Mouse (Mus musculus) midbrain, embryonic 12.5 days (tissue): ENCODE results near the gene C77080. TPM values are rescaled to one million over a fixed set of nuclear protein-coding genes. Genes with fewer than 3 reads are reported as not detected.

Experiments
- ATAC-seq: fragments of 200-750 bp; cut with Nextera tagmentation; 2 replicates; pipeline ENCODE4 v1.8.0; 2017; ENCODE audit warnings: low read depth, moderate TSS enrichment, moderate library complexity; ENCODE audit not compliant: low FRiP score
- H3K27ac ChIP-seq: fragments of 300-500 bp; sonication (generic); replicated peaks from 2 replicates; pipeline ENCODE4 v1.5.1; 2016; ENCODE audit warnings: mild to moderate bottlenecking
- H3K27me3 ChIP-seq: fragments of 300-500 bp; sonication (generic); 2 replicates; pipeline ENCODE4 v1.6.1; 2016; ENCODE audit warnings: mild to moderate bottlenecking
- H3K36me3 ChIP-seq: fragments of 300-500 bp; sonication (generic); 2 replicates; pipeline ENCODE4 v1.6.1; 2016
- H3K4me1 ChIP-seq: fragments of 300-500 bp; sonication (generic); 2 replicates; pipeline ENCODE4 v1.6.1; 2016
- H3K4me2 ChIP-seq: fragments of 300-500 bp; sonication (generic); replicated peaks from 2 replicates; pipeline ENCODE4 v1.6.1; 2016; ENCODE audit warnings: mild to moderate bottlenecking, moderate library complexity
- H3K4me3 ChIP-seq: fragments of 300-500 bp; sonication (generic); 2 replicates; pipeline ENCODE4 v1.5.1; 2016; ENCODE audit warnings: mild to moderate bottlenecking
- H3K9ac ChIP-seq: fragments of 300-500 bp; sonication (generic); replicated peaks from 2 replicates; pipeline ENCODE4 v1.6.1; 2016; ENCODE audit warnings: mild to moderate bottlenecking, moderate library complexity
- H3K9me3 ChIP-seq: fragments of 300-500 bp; sonication (generic); 2 replicates; pipeline ENCODE4 v1.6.1; 2016; ENCODE audit warnings: mild to moderate bottlenecking
- whole genome bisulfite sequencing: fragments of 180-500 bp; shearing (Covaris S2); methylation state at CpG from one replicate; pipeline ENCODE4 v1.1.7; 2016; 5-methylcytosine and 5-hydroxymethylcytosine counted together
- polyA plus RNA-seq: library from polyadenylated mRNA; unstranded; fragments of >200 nt; fragmentation: Nextera tagmentation; extraction: Ambion mirVana; gene quantifications from 2 replicates; pipeline ENCODE4 v1.2.1, GENCODE M21; 2016

The C77080 gene
- polyA plus RNA-seq, 1 experiment from 2014 or later, result 6.3 TPM

DNA sequence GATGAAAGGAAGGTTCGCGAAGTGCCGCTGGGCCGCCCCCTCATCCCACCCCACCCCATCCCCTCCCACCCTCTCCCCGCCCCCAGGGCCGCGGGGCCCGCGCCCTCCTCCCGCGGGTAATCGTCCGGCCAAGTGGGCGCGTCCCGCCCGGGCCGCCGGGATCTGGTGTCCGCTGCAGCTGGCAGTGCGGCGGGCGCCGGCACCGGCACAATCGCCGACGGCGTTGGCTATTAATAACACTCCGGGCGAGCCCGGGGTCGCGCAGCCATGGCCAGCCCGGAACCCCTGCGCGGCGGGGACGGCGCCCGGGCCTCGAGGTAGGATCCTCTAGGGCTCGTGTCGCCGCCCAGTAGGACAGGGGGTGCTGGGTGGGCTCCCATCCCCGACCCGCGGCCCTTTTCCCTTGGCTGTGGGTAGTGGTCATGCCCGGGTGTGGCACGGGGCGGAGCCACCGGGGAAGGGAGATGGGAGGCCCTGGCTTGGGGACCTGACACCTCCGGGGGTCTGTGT is 26.3 kb upstream of the C77080 start, which contains the start of gene Sync:
Sync (plus strand) TSS at position 146 of the 510 bp plus-strand sequence.
- Histone ChIP-seq H3K27ac (no peak within 1 kb of the TSS), H3K4me2 (peak within 1 kb of the TSS; percentile 95), H3K4me3 (peak within 1 kb of the TSS; percentile 51), H3K27me3 (peaks cover 31% of the 10 kb centered on the region), H3K9me3 (no peaks in the 10 kb centered on the region), H3K36me3 (no peaks in the 10 kb centered on the region), H3K4me1 (peaks cover 20% of the 10 kb centered on the region), H3K9ac (peak within 1 kb of the TSS; percentile 65)
- peak; percentile 60 for ATAC-seq
- WGBS, result 2% methylated on average over 32 of the region's 53 CpGs

- ATAC-seq, result peak; percentile 27; the same call in 1 of the 2 replicates
- H3K4me1 ChIP-seq, result peaks cover 20% of the 10 kb centered on the region
- H3K9ac ChIP-seq, result peak overlapping the region; percentile 65
- H3K9me3 ChIP-seq, result no peaks in the 10 kb centered on the region
- H3K27ac ChIP-seq, result no peak overlapping the region
- H3K27me3 ChIP-seq, result peaks cover 31% of the 10 kb centered on the region
- H3K4me3 ChIP-seq, result peak overlapping the region; percentile 51
- peak overlapping the region; percentile 95 for H3K4me2 ChIP-seq
- 3% methylated on average over 28 of the region's 28 CpGs for WGBS
- H3K36me3 ChIP-seq, result no peaks in the 10 kb centered on the region
Measured at GRCm38 (mm10) chr4:129286683-129287471, 25.7 kb upstream of the C77080 start.

DNA sequence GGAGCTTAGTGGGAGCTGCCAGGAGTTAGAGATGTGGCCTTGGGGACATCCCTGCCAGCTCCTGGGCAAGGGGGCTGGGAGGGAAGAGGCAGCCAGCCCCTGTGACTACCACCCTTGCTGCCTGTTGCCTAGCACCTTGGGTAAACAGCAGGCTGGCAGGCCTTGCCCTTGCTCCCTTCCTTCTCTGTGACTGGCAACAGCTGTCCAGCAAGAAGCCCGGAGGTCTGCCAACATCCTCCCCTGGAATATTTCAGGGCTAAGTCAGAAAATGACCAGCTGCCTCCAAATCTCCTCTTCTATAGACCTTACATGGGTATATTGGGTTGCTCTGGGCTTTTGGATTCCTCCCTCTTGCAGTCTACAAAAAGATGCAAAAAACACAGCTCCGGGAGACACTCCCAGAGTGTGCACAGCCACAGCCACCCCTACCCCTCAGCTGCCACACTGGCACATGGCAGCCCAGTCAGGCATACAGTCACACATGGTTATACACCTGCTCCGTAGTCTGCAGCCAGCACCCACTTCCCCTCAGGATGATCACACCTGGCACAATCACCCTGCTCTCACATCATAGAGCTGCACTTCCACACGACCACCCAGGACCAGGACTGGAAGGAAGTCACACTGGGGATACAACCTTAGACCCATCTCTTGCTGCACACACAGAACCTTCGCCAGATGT is 24.9 kb upstream of the C77080 start:
- ATAC-seq, result no peak
- peaks cover 31% of the 10 kb centered on the region for H3K27me3 ChIP-seq
- peaks cover 20% of the 10 kb centered on the region for H3K4me1 ChIP-seq
- H3K4me2 ChIP-seq, result peak overlapping the region; percentile 95
- no peaks in the 10 kb centered on the region for H3K36me3 ChIP-seq
- H3K27ac ChIP-seq, result no peak overlapping the region
- no peak overlapping the region for H3K4me3 ChIP-seq
- no peak overlapping the region for H3K9ac ChIP-seq
- H3K9me3 ChIP-seq, result no peaks in the 10 kb centered on the region
- WGBS, result 78% methylated on average over 5 of the region's 5 CpGs

GRCm38 (mm10) chr4:129284685-129285084 is 23.5 kb upstream of the C77080 start:
- H3K9ac ChIP-seq, result no peak overlapping the region
- H3K27ac ChIP-seq, result no peak overlapping the region
- H3K9me3 ChIP-seq, result no peaks in the 10 kb centered on the region
- no peaks in the 10 kb centered on the region for H3K36me3 ChIP-seq
- H3K27me3 ChIP-seq, result peaks cover 31% of the 10 kb centered on the region
- peaks cover 20% of the 10 kb centered on the region for H3K4me1 ChIP-seq
- H3K4me2 ChIP-seq, result no peak overlapping the region
- no peak for ATAC-seq
- WGBS, result 84% methylated on average over 2 of the region's 2 CpGs
- H3K4me3 ChIP-seq, result no peak overlapping the region

DNA sequence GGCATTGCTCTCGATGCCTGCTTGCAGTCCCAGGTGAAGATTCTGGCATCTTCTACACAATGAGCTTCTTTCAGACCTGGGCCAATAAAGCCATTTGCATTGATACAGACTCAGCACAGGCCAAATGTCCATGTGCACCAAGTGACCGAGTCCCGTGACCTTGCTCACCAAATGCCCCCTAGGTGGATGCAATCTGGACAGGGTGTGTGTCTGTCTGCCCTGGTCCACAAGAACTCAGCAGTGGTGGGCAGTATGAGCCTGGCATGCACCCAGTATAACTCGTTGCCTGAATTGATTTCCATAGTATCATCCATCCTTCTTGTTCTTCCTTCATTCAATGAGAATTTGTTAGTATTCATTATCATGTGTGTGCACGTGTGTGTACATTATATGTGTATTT is 22.0 kb upstream of the C77080 start:
- ATAC-seq, result no peak
- Histone ChIP-seq H3K4me2 (no peak overlapping the region), H3K27me3 (peaks cover 27% of the 10 kb centered on the region), H3K27ac (no peak overlapping the region), H3K4me3 (no peak overlapping the region), H3K9me3 (no peaks in the 10 kb centered on the region), H3K9ac (no peak overlapping the region), H3K36me3 (no peaks in the 10 kb centered on the region), H3K4me1 (peaks cover 20% of the 10 kb centered on the region)
- WGBS, result 87% methylated on average over 5 of the region's 5 CpGs

GRCm38 (mm10) chr4:129282786-129283185 is 21.6 kb upstream of the C77080 start:
- Histone ChIP-seq H3K4me1 (peaks cover 16% of the 10 kb centered on the region), H3K9ac (no peak overlapping the region), H3K27ac (no peak overlapping the region), H3K27me3 (peaks cover 24% of the 10 kb centered on the region), H3K4me2 (no peak overlapping the region), H3K9me3 (no peaks in the 10 kb centered on the region), H3K36me3 (no peaks in the 10 kb centered on the region), H3K4me3 (no peak overlapping the region)
- no peak for ATAC-seq
- 86% methylated on average over 5 of the region's 5 CpGs for WGBS

GRCm38 (mm10) chr4:129276453-129276865 is 15.3 kb upstream of the C77080 start:
- WGBS, result 2% methylated on average over 18 of the region's 18 CpGs
- no peak overlapping the region for H3K27ac ChIP-seq
- 0 out of 2 replicates have a peak, but pooled peaks have one; percentile 30 for ATAC-seq
- no peak overlapping the region for H3K4me3 ChIP-seq
- H3K9ac ChIP-seq, result no peak overlapping the region
- no peaks in the 10 kb centered on the region for H3K9me3 ChIP-seq
- 0 out of 2 replicates have a peak overlapping the region, but pooled peaks have one; percentile 9 for H3K4me2 ChIP-seq
- H3K36me3 ChIP-seq, result no peaks in the 10 kb centered on the region
- no peaks in the 10 kb centered on the region for H3K27me3 ChIP-seq
- peaks cover 6% of the 10 kb centered on the region; the same call in 1 of the 2 replicates for H3K4me1 ChIP-seq

DNA sequence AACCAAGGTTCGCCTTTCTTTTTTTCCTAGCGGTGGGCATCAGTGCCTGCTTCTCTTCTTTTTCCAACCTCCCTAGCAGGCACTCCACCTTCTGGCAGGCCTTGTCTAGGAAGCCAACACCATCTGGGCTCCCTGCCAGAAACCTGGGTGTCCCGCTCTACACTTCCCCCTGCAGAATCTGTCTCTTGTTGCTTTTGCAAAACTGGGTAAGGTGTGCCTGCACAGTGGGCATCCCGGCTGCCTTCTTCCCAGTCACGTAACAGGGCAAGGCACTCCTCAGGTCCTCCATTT is 11.5 kb upstream of the C77080 start:
- no peaks in the 10 kb centered on the region for H3K9me3 ChIP-seq
- H3K27ac ChIP-seq, result no peak overlapping the region
- H3K27me3 ChIP-seq, result no peaks in the 10 kb centered on the region
- no peak for ATAC-seq
- H3K36me3 ChIP-seq, result no peaks in the 10 kb centered on the region
- H3K4me3 ChIP-seq, result no peak overlapping the region
- no peak overlapping the region for H3K9ac ChIP-seq
- peaks cover 6% of the 10 kb centered on the region; the same call in 1 of the 2 replicates for H3K4me1 ChIP-seq
- H3K4me2 ChIP-seq, result no peak overlapping the region
- WGBS, result 49% methylated on average over 5 of the region's 5 CpGs

GRCm38 (mm10) chr4:129271991-129272755 is 11.0 kb upstream of the C77080 start:
- Histone ChIP-seq H3K4me1 (peaks cover 6% of the 10 kb centered on the region; the same call in 1 of the 2 replicates), H3K4me3 (no peak overlapping the region)

DNA sequence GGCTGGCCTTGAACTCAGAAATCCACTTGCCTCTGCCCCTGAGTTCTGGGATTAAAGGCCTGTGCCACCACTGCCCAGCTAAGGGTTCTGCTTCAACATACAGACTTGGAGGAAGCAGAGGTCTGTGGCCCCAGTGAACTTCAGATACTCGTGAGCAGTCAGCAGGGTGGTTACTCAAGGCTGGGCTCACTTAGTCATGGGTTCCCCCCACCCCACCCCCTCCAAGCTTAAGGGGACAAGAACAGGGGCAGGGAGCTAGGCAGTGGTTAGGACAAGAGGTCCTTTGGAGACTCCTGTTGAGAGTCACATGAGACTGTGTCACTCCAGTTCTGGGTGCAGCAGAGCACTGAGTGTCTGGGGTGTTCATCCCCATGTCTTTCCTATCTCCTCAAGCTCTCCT is 7.5 kb upstream of the C77080 start:
- Histone ChIP-seq H3K27me3 (no peaks in the 10 kb centered on the region), H3K4me1 (0 out of 2 replicates have a peak, but pooled peaks cover 2% of the 10 kb centered on the region), H3K9me3 (no peaks in the 10 kb centered on the region), H3K27ac (no peak overlapping the region), H3K36me3 (no peaks in the 10 kb centered on the region), H3K4me2 (no peak overlapping the region), H3K4me3 (no peak overlapping the region), H3K9ac (no peak overlapping the region)
- 48% methylated on average over 1 of the region's 1 CpGs for WGBS
- ATAC-seq, result no peak

More at GRCm38 (mm10) chr4:129271991-129272755, 11.0 kb upstream of the C77080 start:
- H3K9ac ChIP-seq, result no peak overlapping the region
- H3K4me2 ChIP-seq, result no peak overlapping the region
- ATAC-seq, result no peak
- H3K27ac ChIP-seq, result no peak overlapping the region
- H3K36me3 ChIP-seq, result no peaks in the 10 kb centered on the region
- H3K27me3 ChIP-seq, result no peaks in the 10 kb centered on the region
- WGBS, result 32% methylated on average over 15 of the region's 15 CpGs
- H3K9me3 ChIP-seq, result no peaks in the 10 kb centered on the region

DNA sequence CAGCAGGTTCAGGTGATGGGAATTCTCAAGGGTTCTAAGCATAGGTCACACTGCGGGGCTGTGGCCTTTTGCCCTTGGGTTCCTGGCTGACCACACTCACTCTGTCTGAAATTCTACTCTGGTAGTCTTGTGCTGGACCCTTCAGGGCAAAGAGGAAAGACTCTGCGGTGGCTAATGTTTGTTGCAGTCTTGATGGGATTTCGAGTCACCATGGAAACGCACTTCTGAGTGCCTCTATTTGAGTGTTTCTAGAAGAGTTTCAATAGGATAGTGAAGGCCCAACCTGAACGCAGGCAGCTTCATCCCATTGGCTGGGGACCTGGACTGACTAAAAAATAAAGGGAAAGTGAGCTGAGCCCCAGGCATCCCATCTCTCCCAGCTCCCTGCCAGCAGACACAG is 5.6 kb upstream of the C77080 start:
- Histone ChIP-seq H3K36me3 (no peaks in the 10 kb centered on the region), H3K4me1 (0 out of 2 replicates have a peak, but pooled peaks cover 9% of the 10 kb centered on the region), H3K27ac (no peak overlapping the region), H3K4me2 (no peak overlapping the region), H3K9ac (no peak overlapping the region), H3K27me3 (no peaks in the 10 kb centered on the region), H3K4me3 (no peak overlapping the region), H3K9me3 (no peaks in the 10 kb centered on the region)
- no peak for ATAC-seq
- whole genome bisulfite sequencing, result 58% methylated on average over 5 of the region's 5 CpGs
